Mouse (Mus musculus) liver, postnatal 0 days (tissue): ENCODE data around the gene Gzmk. TPM values are rescaled to one million over a fixed set of nuclear protein-coding genes. Genes with fewer than 3 reads are reported as not detected.

Source experiments
- ATAC-seq: fragments of 200-750 bp; cut with Nextera tagmentation; 2 replicates; pipeline ENCODE4 v1.8.0; 2017; ENCODE audit warnings: mild to moderate bottlenecking, moderate library complexity
- DNase-seq: peaks from one replicate; pipeline ENCODE4 v3.0.0-alpha.2; 2016
- H3K27ac ChIP-seq: fragments of 300-500 bp; sonication (generic); 2 replicates; pipeline ENCODE4 v1.5.1; 2014; ENCODE audit warnings: antibody characterized with exemption, moderate library complexity, mild to moderate bottlenecking, low read depth
- H3K27me3 ChIP-seq: fragments of 300-500 bp; sonication (generic); 2 replicates; pipeline ENCODE4 v1.6.1; 2014; ENCODE audit warnings: low read length, control low read depth, mixed read lengths; ENCODE audit not compliant: insufficient read depth
- H3K36me3 ChIP-seq: fragments of 300-500 bp; sonication (generic); replicated peaks from 2 replicates; pipeline ENCODE4 v1.6.1; 2014; ENCODE audit warnings: mild to moderate bottlenecking, control low read depth, low read length, moderate library complexity, mixed read lengths; ENCODE audit not compliant: insufficient read depth
- H3K4me1 ChIP-seq: fragments of 300-500 bp; sonication (generic); 2 replicates; pipeline ENCODE4 v1.6.1; 2014; ENCODE audit warnings: antibody characterized with exemption, mild to moderate bottlenecking, control low read depth; ENCODE audit not compliant: insufficient read depth
- H3K4me2 ChIP-seq: fragments of 300-500 bp; sonication (generic); 2 replicates; pipeline ENCODE4 v1.6.1; 2014; ENCODE audit warnings: low read depth, mild to moderate bottlenecking, low read length, moderate library complexity, mixed read lengths
- H3K4me3 ChIP-seq: fragments of 300-500 bp; sonication (generic); 2 replicates; pipeline ENCODE4 v1.5.1; 2014; ENCODE audit warnings: low read depth, low read length
- H3K9ac ChIP-seq: fragments of 300-500 bp; sonication (generic); replicated peaks from 2 replicates; pipeline ENCODE4 v1.6.1; 2014; ENCODE audit warnings: mild to moderate bottlenecking, moderate library complexity
- H3K9me3 ChIP-seq: fragments of 300-500 bp; sonication (generic); 2 replicates; pipeline ENCODE4 v1.6.1; 2016; ENCODE audit warnings: mild to moderate bottlenecking, control low read depth, low read length, mixed read lengths
- CTCF ChIP-seq: sonication (generic); IDR thresholded peaks from 2 replicates; pipeline ENCODE4 v1.5.1; 2016; ENCODE audit warnings: antibody characterized with exemption, low read depth
- EP300 ChIP-seq: IDR thresholded peaks from 2 replicates; pipeline ENCODE4 v1.6.1; 2016; ENCODE audit warnings: antibody characterized with exemption, low read depth, mild to moderate bottlenecking
- WGBS: fragments of 180-500 bp; shearing (Covaris S2); extraction: QIAGEN DNeasy Blood & Tissue Kit; methylation state at CpG from one replicate; pipeline ENCODE4 v1.1.7; 2014; ENCODE audit not compliant: insufficient replicate concordance; 5-methylcytosine and 5-hydroxymethylcytosine counted together
- polyA plus RNA-seq: library from polyadenylated mRNA; unstranded; fragments of >200 nt; fragmentation: Nextera tagmentation; extraction: Ambion mirVana; gene quantifications from 2 replicates; pipeline ENCODE4 v1.2.1, GENCODE M21; 2015

Gzmk gene
- not detected in 2 replicates for polyA plus RNA-seq

GRCm38 (mm10) chr13:113225811-113226210 lies at the start of gene Gzmk:
Gene Gzmk, minus strand, starts transcription at chr13:113225908.
- TF ChIP-seq CTCF, result no peak
- no peak for TF ChIP-seq EP300
- Histone ChIP-seq H3K36me3 (no peaks in the 10 kb centered on the region), H3K27me3 (no peaks in the 10 kb centered on the region), H3K9ac (no peak within 1 kb of the TSS), H3K4me3 (no peak within 1 kb of the TSS), H3K4me2 (no peak within 1 kb of the TSS), H3K27ac (no peak within 1 kb of the TSS), H3K4me1 (no peaks in the 10 kb centered on the region), H3K9me3 (no peaks in the 10 kb centered on the region)
- DNase-seq (no peak), ATAC-seq (no peak)
- WGBS, result 56% methylated on average over 7 of the region's 7 CpGs

GRCm38 (mm10) chr13:113271189-113271588 lies 45.5 kb upstream of the Gzmk start:
- Histone ChIP-seq H3K36me3 (no peaks in the 10 kb centered on the region), H3K4me2 (no peak overlapping the region), H3K4me1 (peaks cover 3% of the 10 kb centered on the region; the same call in 1 of the 2 replicates), H3K9me3 (no peaks in the 10 kb centered on the region), H3K27ac (no peak overlapping the region), H3K4me3 (no peak overlapping the region), H3K27me3 (0 out of 2 replicates have a peak, but pooled peaks cover 3% of the 10 kb centered on the region), H3K9ac (no peak overlapping the region)
- TF ChIP-seq EP300, result no peak
- TF ChIP-seq CTCF, result no peak
- no peak for ATAC-seq
- no peak for DNase-seq
- WGBS, result 83% methylated on average over 8 of the region's 8 CpGs

GRCm38 (mm10) chr13:113269777-113270776 lies 44.4 kb upstream of the Gzmk start:
- no peaks in the 10 kb centered on the region for H3K36me3 ChIP-seq
- H3K4me2 ChIP-seq, result no peak overlapping the region
- no peaks in the 10 kb centered on the region for H3K9me3 ChIP-seq
- peak; percentile 58; the same call in 1 of the 2 replicates for ATAC-seq
- no peak overlapping the region for H3K27ac ChIP-seq
- H3K4me3 ChIP-seq, result no peak overlapping the region
- H3K27me3 ChIP-seq, result 0 out of 2 replicates have a peak, but pooled peaks cover 3% of the 10 kb centered on the region
- peak; percentile 72 for DNase-seq
- no peak overlapping the region for H3K9ac ChIP-seq
- H3K4me1 ChIP-seq, result peaks cover 3% of the 10 kb centered on the region; the same call in 1 of the 2 replicates
- no peak for TF ChIP-seq EP300
- TF ChIP-seq CTCF, result peak; percentile 91
- WGBS, result 54% methylated on average over 18 of the region's 18 CpGs

- no peaks in the 10 kb centered on the region for H3K36me3 ChIP-seq
- ATAC-seq (peak; percentile 48), DNase-seq (no peak)
- peaks cover 7% of the 10 kb centered on the region; the same call in 1 of the 2 replicates for H3K4me1 ChIP-seq
- H3K9ac ChIP-seq, result no peak overlapping the region
- H3K9me3 ChIP-seq, result no peaks in the 10 kb centered on the region
- no peak overlapping the region for H3K27ac ChIP-seq
- 34% methylated on average over 3 of the region's 3 CpGs for WGBS
- H3K27me3 ChIP-seq, result 0 out of 2 replicates have a peak, but pooled peaks cover 3% of the 10 kb centered on the region
- no peak overlapping the region for H3K4me2 ChIP-seq
- TF ChIP-seq EP300 (no peak), CTCF (no peak)
- H3K4me3 ChIP-seq, result no peak overlapping the region
Measured at GRCm38 (mm10) chr13:113267204-113267603, 41.5 kb upstream of the Gzmk start.

- Histone ChIP-seq H3K27me3 (0 out of 2 replicates have a peak, but pooled peaks cover 3% of the 10 kb centered on the region), H3K36me3 (no peaks in the 10 kb centered on the region), H3K9me3 (no peaks in the 10 kb centered on the region), H3K4me3 (no peak overlapping the region), H3K27ac (no peak overlapping the region), H3K4me1 (peaks cover 7% of the 10 kb centered on the region; the same call in 1 of the 2 replicates), H3K4me2 (peak overlapping the region; percentile 35; the same call in 1 of the 2 replicates), H3K9ac (no peak overlapping the region)
- TF ChIP-seq CTCF (peak; percentile 87), EP300 (no peak)
- WGBS, result 24% methylated on average over 9 of the region's 9 CpGs
- DNase-seq, result peak; percentile 73
- ATAC-seq, result peak; percentile 35; the same call in 1 of the 2 replicates
Measured at GRCm38 (mm10) chr13:113266495-113266951, 40.8 kb upstream of the Gzmk start.

- Histone ChIP-seq H3K4me3 (no peak overlapping the region), H3K4me2 (no peak overlapping the region), H3K27me3 (0 out of 2 replicates have a peak, but pooled peaks cover 3% of the 10 kb centered on the region), H3K9me3 (no peaks in the 10 kb centered on the region), H3K4me1 (peaks cover 7% of the 10 kb centered on the region; the same call in 1 of the 2 replicates), H3K27ac (no peak overlapping the region), H3K36me3 (no peaks in the 10 kb centered on the region), H3K9ac (no peak overlapping the region)
- TF ChIP-seq CTCF (peak; percentile 63), EP300 (no peak)
- DNase-seq, result peak; percentile 67
- ATAC-seq, result no peak
- 20% methylated on average over 13 of the region's 13 CpGs for WGBS
Measured at GRCm38 (mm10) chr13:113265257-113265656, 39.5 kb upstream of the Gzmk start.
